Mouse (Mus musculus) retina, embryonic 14.5 days (tissue): Measurements from ENCODE around the gene Camkmt.

Source experiments
- DNase-seq: peaks from one replicate; pipeline ENCODE4 v3.0.0-alpha.2; 2015; ENCODE audit warnings: low spot score

Gene Camkmt

DNA sequence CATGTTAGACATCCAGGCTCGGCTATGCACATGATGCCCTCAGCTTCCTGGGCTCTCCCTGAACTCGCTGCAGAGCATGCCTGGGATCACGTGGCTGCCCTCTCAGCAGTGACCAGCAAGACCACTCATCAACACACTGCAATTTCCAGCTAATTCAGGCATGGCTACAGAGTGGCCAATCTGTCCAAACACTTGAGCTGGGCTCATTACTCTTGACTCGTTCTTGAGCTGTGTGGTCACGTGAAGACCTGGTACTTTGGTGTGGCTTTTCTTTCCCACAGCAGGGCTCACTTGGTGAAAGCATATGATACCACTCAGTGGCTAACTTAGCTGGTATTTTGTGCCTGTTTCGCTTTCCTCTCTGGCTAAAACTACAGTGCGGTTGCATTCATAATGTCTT lies 282.2 kb downstream of the Camkmt start:
- DNase-seq: no peak

DNA sequence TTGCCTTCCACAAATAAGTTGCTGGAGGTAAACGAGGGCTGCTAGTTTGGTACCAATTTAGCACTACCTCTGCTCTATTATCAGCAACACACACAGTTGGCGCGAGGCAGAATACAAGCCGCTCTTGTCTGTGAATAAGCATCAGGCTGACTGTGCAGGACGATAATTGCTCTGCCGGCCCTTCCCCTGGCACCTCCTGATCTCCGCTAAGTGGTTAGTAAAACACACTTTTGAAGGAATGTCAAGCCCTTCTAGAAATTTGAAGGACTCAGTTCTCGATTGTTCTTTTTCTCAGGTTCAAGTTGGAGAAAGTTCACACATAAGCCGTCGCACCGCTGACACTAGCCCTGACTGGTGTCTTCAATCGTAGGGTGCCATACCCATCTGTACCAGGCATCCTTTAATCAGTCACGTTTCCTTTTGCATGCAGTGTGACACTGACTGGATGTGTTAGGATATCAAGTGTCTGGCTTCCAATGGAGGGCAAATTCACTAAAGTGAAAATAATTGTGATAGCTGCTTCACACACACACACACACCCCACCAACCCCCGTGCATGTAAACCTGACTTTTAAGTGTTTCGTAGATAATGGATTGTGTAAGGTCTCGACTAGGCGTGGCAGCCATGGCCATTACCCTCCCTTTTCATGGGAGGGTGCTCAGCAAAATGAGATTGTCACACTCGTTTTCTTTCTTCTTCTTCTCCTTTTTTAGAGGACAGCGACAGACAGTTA lies 283.9 kb downstream of the Camkmt start:
- peak; percentile 57 for DNase-seq

DNA sequence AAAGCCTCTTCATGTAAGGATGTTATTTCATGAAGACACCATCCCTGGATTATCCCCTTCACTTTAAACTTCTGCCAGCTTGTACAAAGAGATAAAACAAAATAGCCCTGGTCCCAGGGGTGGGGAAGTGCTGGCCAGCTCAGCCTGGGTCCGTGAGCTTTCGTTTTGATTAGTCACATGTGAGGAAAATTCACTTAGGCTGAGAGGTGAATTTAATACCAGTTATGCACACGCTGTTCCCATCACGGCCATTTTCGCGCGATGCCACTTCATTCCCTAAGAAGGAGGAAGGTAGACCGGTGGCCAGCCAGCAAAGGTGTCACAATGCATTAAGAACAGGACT lies 284.5 kb downstream of the Camkmt start:
- peak; percentile 58 for DNase-seq

DNA sequence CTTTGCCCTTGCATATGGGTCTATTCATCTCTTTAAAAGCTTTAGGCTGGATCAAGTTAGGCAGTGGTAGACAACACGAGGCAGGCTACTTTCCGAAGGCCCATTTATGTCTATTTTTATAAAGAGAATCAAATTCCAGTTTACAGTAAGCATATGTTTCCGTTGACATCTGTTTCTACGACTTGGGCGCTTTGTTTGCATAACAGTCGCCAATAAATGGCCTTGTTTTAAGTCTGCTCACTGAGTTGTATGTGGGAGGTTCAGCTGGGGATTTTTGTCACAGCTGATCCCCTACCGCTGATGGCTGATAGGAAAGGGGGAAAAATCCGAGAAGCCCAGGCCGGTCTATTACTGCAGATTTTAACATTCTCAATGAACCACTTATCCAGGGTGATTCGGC lies 285.2 kb downstream of the Camkmt start:
- DNase-seq: no peak

DNA sequence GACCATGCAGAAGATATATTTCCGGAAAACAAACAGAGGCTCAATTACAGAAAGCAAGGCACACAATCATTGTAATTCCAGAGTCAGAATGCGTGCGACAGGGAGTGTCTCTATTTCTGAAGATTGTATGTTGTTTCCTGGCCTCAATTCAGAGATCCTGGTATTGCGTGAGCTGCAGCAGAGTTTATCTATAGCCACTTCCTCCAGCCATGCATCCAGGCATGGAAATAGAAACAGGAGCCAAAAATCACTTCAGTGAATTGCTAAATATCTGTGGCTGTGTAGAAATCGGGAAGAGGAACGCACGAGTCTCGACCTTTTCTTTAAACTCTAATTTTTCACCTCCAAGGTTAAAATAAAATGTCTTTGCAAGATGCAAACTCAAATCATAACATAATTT lies 287.1 kb downstream of the Camkmt start:
- no peak for DNase-seq

DNA sequence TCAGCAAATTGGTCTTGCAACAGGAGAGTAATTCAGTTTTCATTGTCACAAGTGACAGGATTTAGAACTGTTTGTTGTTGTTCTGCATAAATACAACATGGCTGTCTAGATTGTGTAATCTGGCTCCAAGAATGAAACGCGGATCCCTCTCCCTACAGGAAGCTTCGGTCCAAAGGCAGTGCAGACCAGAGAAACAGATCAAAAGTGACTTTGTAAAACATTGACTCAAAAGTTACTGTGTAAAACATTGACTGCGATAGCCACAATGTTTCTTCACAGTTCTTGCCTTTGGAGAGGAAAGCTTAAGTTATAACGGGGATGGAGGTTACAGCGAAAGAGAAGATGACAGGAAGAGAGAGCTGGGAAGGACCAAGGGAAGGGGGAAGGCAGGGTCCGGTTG lies 288.7 kb downstream of the Camkmt start:
- no peak for DNase-seq

DNA sequence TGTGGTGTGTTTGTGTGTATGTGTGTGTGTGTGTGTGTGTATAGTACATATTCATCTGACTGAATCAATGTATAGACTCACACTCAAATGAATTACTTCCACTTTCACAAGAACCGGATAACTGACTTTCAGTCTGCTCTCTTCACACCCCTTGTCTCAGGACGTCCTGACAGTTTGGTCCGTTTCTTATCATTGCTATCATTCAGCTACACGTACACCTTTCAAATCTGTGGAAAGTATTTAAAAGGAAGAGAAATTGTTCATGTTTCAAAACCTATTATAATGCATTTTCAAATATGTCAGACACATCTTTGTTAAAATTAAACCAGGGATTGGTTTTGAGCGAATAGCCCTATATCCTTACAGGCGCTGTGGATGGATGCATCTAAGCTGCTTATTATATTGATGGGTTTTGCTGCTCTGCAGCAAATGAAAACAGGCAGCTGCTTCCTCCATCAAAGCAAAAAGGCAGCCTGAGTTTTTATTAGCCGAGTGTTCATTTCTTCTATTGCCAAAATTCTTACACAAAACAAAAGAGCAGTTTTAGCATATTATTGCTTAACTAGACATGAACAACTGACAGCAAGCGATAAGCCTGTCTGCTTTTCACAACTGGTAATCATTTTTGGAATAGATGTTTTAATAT lies 291.3 kb downstream of the Camkmt start:
- DNase-seq: no peak

DNA sequence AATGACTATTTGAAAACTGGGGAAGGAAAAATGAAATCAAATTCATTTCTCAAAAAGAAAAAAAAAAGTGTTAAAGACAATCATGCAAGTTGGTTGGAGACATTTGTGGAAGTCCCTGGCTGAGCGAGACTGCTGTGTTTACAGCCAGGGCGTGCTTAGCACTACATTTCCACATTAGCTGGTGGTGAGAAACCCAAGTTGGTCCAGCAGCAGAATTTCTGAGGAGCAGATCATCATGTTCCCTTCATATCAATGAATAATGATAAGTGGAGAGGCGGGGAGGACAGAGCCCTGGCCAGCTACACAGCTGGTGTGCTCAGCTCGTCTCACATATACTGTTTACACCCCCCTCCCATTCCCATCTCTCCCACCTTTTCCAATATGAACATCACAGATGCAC lies 292.0 kb downstream of the Camkmt start:
- no peak for DNase-seq

DNA sequence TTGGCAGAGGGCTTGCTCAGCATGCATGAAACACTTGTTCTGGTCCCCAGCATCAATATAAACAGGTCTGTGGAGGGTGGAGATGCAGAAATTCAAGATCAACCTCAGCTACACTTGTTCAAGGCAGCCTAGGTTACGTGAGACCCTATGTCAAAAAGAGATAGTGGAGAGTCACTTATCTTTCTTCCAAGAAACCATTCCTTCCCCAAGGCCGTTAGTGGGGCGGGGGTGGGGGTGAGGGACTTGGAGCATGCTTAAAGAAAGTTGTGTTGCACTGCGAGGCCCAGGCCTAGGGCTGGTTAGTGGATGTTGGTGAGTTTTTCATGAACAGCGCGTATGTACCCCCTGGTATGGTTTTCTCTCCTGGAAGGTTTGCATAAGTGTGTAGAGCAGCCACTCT lies 292.6 kb downstream of the Camkmt start:
- DNase-seq: no peak

DNA sequence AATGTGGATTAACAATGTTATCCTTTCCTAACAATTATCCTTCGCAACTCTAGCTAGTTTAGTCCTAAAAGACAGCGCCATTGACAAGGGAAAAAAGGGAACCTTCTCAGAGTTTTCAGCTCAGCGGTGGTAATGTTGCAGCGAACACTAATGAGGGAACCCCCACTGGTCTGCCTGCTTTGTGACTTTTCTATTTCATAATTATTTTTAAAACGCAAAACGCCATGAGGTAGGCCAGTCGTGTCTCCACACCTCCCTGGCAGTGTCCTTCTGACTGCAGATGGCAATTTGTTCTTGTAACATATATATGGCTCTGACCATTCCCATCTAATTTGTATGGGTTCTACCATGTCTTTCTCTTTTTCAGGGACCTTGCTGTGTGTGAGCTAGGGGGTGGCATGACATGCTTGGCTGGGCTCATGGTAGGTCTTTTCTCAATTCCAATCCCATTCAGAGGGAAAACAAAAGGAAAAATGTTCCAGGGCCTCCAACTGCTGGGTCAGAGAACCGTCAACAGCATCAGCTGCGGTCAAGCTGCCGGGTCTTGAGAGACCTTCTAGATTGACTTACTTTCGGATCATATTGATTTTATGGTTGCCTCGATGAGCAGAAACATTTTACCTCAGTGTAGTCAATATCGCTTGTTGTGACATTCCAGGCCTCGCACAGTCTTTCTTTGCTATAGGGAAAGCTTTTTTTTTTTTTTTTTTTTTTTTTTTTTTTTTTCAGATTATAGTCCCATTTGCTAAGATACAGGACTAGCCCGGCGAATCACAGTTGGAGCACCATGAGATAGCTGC lies 302.9 kb downstream of the Camkmt start:
- peak; percentile 85 for DNase-seq

DNA sequence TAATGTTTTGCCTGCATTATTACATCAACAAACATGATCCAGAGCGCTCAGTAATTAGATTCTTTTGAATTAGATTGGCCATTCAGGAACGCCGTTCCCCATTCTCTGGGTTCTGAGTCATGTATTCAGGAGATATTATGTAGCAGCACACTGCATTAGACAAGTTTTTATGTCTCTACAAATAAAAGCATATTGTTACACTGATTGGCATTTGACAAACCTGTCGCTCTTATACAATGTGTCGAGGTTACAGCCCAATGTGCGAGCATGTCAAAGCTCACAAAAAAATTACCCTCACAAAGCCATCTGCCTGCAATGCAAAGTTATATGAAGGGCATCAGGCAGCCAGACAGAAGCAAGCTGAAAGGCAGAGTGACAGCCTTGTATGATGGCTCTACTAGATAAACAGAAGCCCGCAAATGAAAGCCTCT lies 303.6 kb downstream of the Camkmt start:
- DNase-seq: peak; percentile 65

DNA sequence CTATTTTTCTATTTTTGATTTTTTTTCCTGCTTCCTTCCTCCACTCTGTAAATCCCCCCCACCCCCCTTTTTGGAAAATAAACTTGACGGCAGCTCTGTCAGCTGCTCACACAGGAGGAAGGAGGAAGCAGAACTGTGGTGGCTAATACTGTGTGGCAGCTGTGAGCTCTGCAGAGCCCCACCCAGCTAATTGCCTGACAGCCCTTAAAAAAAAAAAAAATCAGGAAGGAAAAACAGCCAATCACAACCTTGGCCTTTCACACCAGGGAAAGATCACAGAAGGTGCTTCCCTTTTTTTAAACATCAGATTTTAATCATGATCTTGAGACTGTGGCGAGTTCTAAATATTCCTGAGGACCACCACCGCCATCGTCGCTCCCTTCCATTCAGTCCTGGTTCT lies 305.1 kb downstream of the Camkmt start:
- DNase-seq: peak; percentile 77

DNA sequence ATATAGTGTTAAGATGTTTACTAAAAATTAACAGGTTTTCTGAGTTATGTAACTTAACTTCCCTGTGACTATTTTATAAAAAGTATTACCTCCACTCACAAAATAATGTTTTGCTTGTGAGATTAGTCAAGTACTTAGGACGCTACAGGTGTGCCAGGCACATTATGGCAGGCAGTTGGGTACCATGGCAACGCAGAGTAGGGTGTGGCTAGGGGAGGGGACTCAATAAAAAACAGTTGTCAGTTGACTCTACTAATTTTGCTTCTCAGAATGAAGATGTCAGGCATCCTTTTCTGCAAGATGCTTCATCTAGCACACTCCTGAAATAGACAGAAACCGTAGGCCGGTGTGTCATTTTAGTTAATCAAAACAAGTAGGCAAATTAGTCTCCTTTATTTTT lies 310.4 kb downstream of the Camkmt start:
- DNase-seq: no peak

DNA sequence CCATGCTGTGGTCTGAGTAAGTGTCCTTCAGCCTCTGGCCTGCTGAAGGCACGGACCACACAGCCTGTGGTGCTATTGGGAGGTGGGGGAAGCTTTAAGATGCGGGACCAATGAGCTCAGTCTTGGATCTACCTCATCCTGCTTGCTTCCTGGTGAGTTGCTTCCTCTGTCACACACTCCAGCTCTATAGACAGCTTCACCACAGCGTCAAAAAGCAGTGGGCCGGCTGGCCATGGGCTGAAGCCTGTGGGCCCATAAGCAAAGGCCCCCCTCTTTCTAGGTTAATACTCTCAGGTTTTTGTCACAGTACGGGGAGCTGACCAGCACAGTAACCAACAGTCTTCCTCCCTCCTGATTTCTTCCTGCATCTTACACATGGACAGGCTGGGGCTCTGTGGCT lies 314.8 kb downstream of the Camkmt start:
- no peak for DNase-seq

DNA sequence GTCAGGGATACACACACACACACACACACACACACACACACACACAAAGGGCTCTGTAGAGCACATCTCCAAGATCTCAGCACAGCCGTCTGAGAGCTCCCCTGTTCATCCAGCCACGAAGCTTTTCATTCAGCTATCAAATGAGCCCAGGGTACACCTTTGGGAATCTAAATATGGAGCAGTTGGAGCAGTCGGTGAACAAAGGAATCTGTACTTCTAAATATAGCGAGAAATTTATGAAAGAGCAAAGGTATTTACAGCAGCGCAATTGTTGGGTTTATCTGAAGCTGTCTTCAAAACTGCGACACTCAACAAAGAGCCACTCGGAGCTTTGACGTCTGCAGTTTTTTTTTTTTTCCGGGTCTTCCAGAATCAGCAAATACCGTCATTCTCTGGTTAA lies 315.8 kb downstream of the Camkmt start:
- DNase-seq: no peak

DNA sequence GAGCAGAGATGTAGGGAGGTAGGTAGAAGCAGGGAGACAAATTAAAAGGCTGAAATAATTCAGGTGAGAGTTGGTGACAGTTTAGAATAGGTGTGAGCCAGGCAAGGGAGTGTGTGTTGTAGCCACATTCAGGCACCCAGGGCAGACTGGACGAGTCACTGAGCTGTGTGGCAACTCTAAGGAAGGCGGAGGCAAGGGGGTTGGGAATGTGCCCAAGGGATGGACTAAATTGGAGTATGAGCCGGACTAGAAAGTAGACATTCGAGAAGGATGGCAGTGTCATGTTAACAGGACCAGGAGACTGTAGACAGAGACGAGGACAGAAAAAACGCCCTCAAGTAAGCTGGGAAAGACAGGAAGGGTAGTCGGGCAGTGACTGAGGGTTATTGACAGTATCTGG lies 338.5 kb downstream of the Camkmt start:
- no peak for DNase-seq

DNA sequence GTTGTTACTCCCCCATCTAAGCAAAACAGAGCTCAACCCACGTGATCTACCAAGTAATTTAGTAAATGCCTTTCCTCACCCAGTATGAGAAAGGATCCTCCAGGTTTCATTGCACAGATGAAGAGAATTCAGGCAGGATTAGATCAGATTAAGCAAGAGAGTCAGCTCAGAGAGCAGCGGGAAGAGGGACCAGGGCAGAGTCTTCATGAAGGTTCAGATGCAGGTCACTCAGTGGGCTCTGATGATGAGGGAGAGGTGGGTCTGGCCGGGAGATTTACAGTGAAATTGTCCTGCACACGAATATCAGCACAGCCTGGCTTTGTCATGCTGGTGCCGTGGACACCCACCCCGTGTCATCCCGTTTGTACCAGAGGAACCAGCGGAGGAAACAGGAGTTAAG lies 342.6 kb downstream of the Camkmt start:
- no peak for DNase-seq

DNA sequence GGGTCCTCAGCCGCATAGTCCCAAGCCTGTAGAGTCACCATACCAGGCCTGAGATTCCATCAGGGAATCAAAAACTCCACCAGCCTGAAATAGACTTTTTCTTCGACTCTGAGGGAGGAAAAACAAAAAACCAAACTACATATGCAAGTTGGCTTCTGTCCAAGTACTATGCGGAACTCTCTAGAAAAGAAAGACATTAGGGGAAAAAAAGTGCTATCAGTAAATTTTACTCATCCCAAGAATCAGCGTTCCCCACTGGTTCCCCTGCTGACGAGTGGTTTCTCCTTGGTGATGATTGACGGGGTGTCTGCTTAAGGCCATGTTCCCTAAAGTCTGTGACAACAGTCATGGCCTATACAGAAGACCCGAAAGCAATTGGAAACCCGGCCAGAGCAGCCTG lies 352.7 kb downstream of the Camkmt start:
- DNase-seq: no peak

DNA sequence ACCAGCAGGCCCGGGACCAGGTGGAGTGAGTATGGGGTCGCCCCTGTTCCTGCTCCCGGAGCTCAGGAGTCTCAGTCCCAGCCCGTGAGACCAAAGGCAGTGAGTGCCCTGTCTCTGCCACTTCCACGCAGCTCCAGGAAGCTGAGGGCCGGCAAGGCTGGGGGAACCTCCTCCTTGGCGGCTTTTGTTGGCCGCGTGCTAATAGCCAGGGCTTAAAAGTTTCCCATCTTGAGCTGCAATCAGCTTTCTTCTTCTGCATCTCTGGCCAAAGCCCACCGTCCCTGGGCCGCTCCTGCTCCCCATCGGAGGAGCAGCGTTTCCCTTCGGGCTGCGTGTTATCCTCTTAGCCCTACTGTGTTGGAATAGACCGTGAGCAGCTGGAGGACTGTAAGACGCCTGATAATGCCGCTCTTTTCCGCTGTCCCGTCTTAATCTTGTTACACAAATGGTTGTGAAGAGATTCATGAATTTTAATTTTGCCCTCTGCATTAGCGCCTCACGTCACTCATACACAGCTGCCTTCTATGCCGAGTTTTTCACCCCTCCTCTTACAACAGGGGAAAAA lies 364.1 kb downstream of the Camkmt start:
- peak; percentile 63 for DNase-seq

DNA sequence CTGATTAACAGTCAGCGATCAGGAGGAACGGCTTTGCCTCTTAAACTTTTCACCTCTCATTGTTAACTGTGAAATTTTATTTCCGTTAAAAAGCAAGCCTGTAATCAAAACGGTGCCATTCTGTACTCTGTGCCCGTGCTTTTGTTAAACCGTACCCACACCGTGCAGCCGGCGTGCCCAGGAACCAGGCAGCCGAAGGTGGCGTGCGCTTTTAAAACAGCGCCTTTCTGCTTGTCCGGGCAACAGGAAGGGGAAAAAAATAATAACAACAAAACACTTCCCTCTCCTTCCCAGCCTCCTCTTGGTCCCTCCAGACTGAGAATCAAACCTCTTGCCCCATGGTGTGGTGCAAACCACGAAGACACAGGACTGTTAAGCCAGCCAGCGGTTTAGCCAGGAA lies 364.7 kb downstream of the Camkmt start:
- DNase-seq: no peak

DNA sequence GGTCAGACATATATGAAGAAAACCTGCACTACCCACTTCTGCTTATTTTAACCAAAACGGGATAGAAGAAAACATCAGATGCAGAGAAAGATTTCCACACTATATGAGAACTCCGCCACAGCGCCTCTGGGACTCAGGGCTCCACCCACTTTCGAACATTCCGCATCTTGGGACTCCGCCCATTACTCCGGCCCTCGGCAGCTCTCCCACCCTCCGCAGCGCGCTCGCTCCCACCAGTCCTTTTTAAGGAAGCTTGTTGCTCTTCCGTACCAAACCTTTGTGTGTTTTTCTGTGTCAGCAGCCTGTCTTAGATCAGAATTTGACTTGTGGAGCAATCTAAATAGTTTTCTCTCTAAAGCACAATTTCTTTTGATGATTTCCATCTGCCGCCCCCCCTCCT lies 367.7 kb downstream of the Camkmt start:
- DNase-seq: peak; percentile 86

DNA sequence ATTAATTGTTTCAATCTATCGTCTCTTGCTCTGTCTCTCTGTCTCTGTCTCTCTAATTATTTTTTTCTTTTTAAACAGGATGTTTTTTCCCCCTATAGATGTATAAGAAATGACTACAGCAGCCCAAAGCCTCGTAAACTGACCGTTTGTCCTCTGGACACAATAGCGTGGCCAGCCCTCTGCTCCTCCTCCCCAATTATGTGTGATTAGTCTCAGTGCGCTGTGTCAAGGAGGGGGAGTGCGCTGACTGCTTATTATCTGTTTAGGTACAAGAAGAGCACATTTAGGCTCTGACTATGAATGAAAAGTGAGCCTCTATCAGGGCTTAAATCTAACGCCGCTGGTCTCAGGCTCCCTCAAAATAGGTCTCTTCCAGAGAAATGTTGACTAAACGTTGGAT lies 368.2 kb downstream of the Camkmt start:
- peak; percentile 89 for DNase-seq

DNA sequence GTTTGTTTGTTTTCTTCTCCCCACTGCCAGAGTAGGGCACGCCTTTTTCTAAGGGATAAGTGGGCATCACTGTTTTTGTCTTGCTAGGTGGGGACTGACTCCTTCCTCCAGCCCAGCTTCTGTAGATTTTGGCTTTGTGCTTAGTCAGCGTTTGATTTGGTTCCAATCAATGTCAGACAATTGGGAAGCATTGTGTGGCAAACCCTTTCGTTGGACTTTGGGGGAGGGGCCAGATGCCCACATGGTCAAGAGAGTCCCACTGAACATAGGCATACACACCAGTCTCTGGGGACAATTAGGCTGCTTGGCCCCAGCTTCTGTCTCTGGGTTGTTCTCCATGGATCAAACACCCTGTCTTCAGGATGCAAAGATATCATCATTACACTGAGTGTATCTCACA lies 371.2 kb downstream of the Camkmt start:
- DNase-seq: peak; percentile 73
